Mouse (Mus musculus) MEL (cell line): ENCODE results near the gene Slc16a10. TPM values are rescaled to one million over a fixed set of nuclear protein-coding genes. Genes with fewer than 3 reads are reported as not detected.
A peak's percentile ranks its signal among the peaks of the same experiment; 100 is the strongest.

Experiments
- DNase-seq: peaks from one replicate; pipeline ENCODE4 v3.0.0; 2011; ENCODE audit warnings: low read depth, low spot score
- H3K27ac ChIP-seq: 2 replicates; pipeline ENCODE4 v1.5.1; 2012; ENCODE audit warnings: low read depth, mild to moderate bottlenecking, control low read depth, low read length, moderate library complexity; ENCODE audit not compliant: control insufficient read depth
- H3K27me3 ChIP-seq, 2 experiments: fragments of 150-350 bp in 1 of 2; sonication (generic) in 1 of 2; 2 replicates each; pipeline ENCODE4 v1.6.1; 2012; ENCODE audit warnings: low read length in 2 of 2, mild to moderate bottlenecking in 2 of 2, improper control_type of control experiment in 1 of 2, moderate library complexity in 1 of 2; ENCODE audit not compliant: insufficient read depth in 2 of 2, control insufficient read depth in 1 of 2
- H3K36me3 ChIP-seq, 2 experiments: 2 replicates each; pipeline ENCODE4 v1.6.1; 2012 to 2014; ENCODE audit warnings: low read length in 2 of 2, improper control_type of control experiment in 1 of 2, inconsistent platforms in 1 of 2, mild to moderate bottlenecking in 1 of 2; ENCODE audit not compliant: insufficient read depth in 2 of 2, control insufficient read depth in 1 of 2
- H3K4me1 ChIP-seq, 2 experiments: fragments of 150-350 bp in 1 of 2; sonication (generic) in 1 of 2; 2 replicates each; pipeline ENCODE4 v1.6.1; 2012; ENCODE audit warnings: low read length in 2 of 2, improper control_type of control experiment in 1 of 2, mild to moderate bottlenecking in 1 of 2; ENCODE audit not compliant: insufficient read depth in 2 of 2, control insufficient read depth in 1 of 2
- H3K4me3 ChIP-seq, 2 experiments: fragments of 150-350 bp in 1 of 2; sonication (generic) in 1 of 2; 2 replicates each; pipeline ENCODE4 v1.5.1; 2012; ENCODE audit warnings: low read depth in 2 of 2, low read length in 2 of 2, mild to moderate bottlenecking in 2 of 2, moderate library complexity in 2 of 2, control low read depth in 1 of 2, improper control_type of control experiment in 1 of 2; ENCODE audit not compliant: control insufficient read depth in 1 of 2, insufficient read depth in 1 of 2
- H3K79me2 ChIP-seq: 2 replicates; pipeline ENCODE4 v1.6.1; 2012; ENCODE audit warnings: mild to moderate bottlenecking, low read length, moderate library complexity; ENCODE audit not compliant: control insufficient read depth, poor library complexity, insufficient read depth
- H3K9ac ChIP-seq: 2 replicates; pipeline ENCODE4 v1.6.1; 2012; ENCODE audit warnings: low read depth, mild to moderate bottlenecking, control low read depth, low read length, moderate library complexity; ENCODE audit not compliant: control insufficient read depth, poor library complexity, severe bottlenecking
- H3K9me3 ChIP-seq: fragments of 150-350 bp; sonication (generic); replicated peaks from 2 replicates; pipeline ENCODE4 v1.6.1; 2012; ENCODE audit warnings: mild to moderate bottlenecking, low read length, improper control_type of control experiment, moderate library complexity; ENCODE audit not compliant: insufficient read depth
- CHD1 ChIP-seq: IDR thresholded peaks from 2 replicates; pipeline ENCODE4 v1.6.1; 2012; ENCODE audit warnings: low read depth, mild to moderate bottlenecking, inconsistent platforms, low read length, improper control_type of control experiment
- CHD2 ChIP-seq: IDR thresholded peaks from 2 replicates; pipeline ENCODE4 v1.6.1; 2011; ENCODE audit warnings: low read length, improper control_type of control experiment
- EP300 ChIP-seq, 2 experiments: IDR thresholded peaks; 2 replicates each; pipeline ENCODE4 v1.6.1; 2011; ENCODE audit warnings: improper control_type of control experiment in 2 of 2, low read length in 2 of 2, low read depth in 1 of 2, mild to moderate bottlenecking in 1 of 2
- ETS1 ChIP-seq: IDR thresholded peaks from 2 replicates; pipeline ENCODE4 v1.6.1; 2012; ENCODE audit warnings: low read depth, mild to moderate bottlenecking, inconsistent platforms, low read length, improper control_type of control experiment, moderate library complexity
- GATA1 ChIP-seq: IDR thresholded peaks from 2 replicates; pipeline ENCODE4 v1.6.1; 2011; ENCODE audit warnings: low read depth, low read length, improper control_type of control experiment
- HCFC1 ChIP-seq: IDR thresholded peaks from 2 replicates; pipeline ENCODE4 v1.6.1; 2012; ENCODE audit warnings: low read depth, mild to moderate bottlenecking, inconsistent platforms, low read length, improper control_type of control experiment, moderate library complexity
- KAT2A ChIP-seq: conservative IDR thresholded peaks from 2 replicates; pipeline ENCODE4 v1.6.1; 2012; ENCODE audit warnings: low read depth, low read length, improper control_type of control experiment, inconsistent platforms
- MAX ChIP-seq: IDR thresholded peaks from 2 replicates; pipeline ENCODE4 v1.6.1; 2011; ENCODE audit warnings: low read length, improper control_type of control experiment
- MEF2A ChIP-seq: IDR thresholded peaks from 2 replicates; pipeline ENCODE4 v1.6.1; 2014; ENCODE audit warnings: low read depth, mild to moderate bottlenecking, inconsistent platforms, low read length, improper control_type of control experiment; ENCODE audit not compliant: poor library complexity, insufficient replicate concordance, severe bottlenecking; ENCODE audit errors: extremely low read depth
- MXI1 ChIP-seq: IDR thresholded peaks from 2 replicates; pipeline ENCODE4 v1.6.1; 2011; ENCODE audit warnings: mild to moderate bottlenecking, low read depth, low read length, improper control_type of control experiment
- MYC ChIP-seq: IDR thresholded peaks from 2 replicates; pipeline ENCODE4 v1.6.1; 2011; ENCODE audit warnings: low read depth, mild to moderate bottlenecking, low read length, improper control_type of control experiment, moderate library complexity
- NRF1 ChIP-seq: IDR thresholded peaks from 2 replicates; pipeline ENCODE4 v1.6.1; 2014; ENCODE audit warnings: low read depth, mild to moderate bottlenecking, inconsistent platforms, low read length, improper control_type of control experiment, moderate library complexity; ENCODE audit not compliant: poor library complexity, insufficient read depth, severe bottlenecking
- POLR2A ChIP-seq, 2 experiments: IDR thresholded peaks; 2 replicates each; pipeline ENCODE4 v1.6.1; 2011 to 2012; ENCODE audit warnings: low read length in 2 of 2, mild to moderate bottlenecking in 2 of 2, control low read depth in 1 of 2, improper control_type of control experiment in 1 of 2, low read depth in 1 of 2, moderate library complexity in 1 of 2; ENCODE audit not compliant: control insufficient read depth in 1 of 2, insufficient read depth in 1 of 2, poor library complexity in 1 of 2
- POLR2AphosphoS2 ChIP-seq: IDR thresholded peaks from 2 replicates; pipeline ENCODE4 v1.6.1; 2011; ENCODE audit warnings: low read length, improper control_type of control experiment
- SIN3A ChIP-seq: IDR thresholded peaks from 2 replicates; pipeline ENCODE4 v1.6.1; 2012; ENCODE audit warnings: low read length, improper control_type of control experiment, inconsistent platforms
- TAL1 ChIP-seq: IDR thresholded peaks from 2 replicates; pipeline ENCODE4 v1.6.1; 2012; ENCODE audit warnings: mild to moderate bottlenecking, inconsistent platforms, low read length, moderate library complexity, mixed read lengths
- TBP ChIP-seq: IDR thresholded peaks from 2 replicates; pipeline ENCODE4 v1.8.0; 2011; ENCODE audit warnings: low read depth, low read length, improper control_type of control experiment
- TCF12 ChIP-seq: IDR thresholded peaks from 2 replicates; pipeline ENCODE4 v1.6.1; 2014; ENCODE audit warnings: low read depth, mild to moderate bottlenecking, inconsistent platforms, low read length, improper control_type of control experiment, moderate library complexity
- ZMIZ1 ChIP-seq: IDR thresholded peaks from 2 replicates; pipeline ENCODE4 v1.6.1; 2012; ENCODE audit warnings: low read depth, mild to moderate bottlenecking, inconsistent platforms, low read length, improper control_type of control experiment, moderate library complexity
- polyA plus RNA-seq, 2 experiments: library from polyadenylated mRNA; stranded (reverse) in 1 of 2; unstranded in 1 of 2; fragments of >175 nt in 1 of 2; fragments of >200 nt in 1 of 2; gene quantifications; 2 replicates each; pipeline versions ENCODE4 v1.2.1 to v1.2.4; 2012; ENCODE audit warnings: low replicate concordance in 2 of 2, low read depth in 1 of 2; ENCODE audit not compliant: insufficient read length in 2 of 2, insufficient read depth in 1 of 2, missing spikeins in 1 of 2
- total RNA-seq: library from RNA; depleted of rRNA; stranded (reverse); fragments of 300-350 nt; gene quantifications from 2 replicates; pipeline ENCODE4 v1.2.3, GENCODE M21; 2012

Gene Slc16a10
- total and polyA plus RNA-seq, 3 experiments: 13.2 to 17.9 TPM; not detected in 1

DNA sequence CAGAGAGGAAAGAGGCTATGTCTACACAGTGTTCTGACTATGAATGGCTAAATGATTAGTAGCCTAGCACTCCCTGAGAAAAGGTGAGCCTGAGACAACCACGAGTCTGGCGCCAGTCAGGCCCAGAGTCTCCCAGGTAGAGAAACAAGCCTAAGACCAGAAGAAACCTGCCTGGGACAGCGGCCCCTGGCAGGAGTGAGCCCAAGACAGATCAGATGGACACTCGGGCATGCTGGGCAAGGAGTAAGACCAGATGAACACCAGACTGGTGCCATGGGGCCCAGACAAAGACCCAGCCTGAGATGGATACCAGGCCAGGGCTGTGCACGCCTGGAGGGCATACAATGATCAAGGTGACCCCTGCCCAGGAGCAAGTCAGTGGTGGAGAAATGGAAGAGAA is 32.5 kb downstream of the Slc16a10 start:
- Histone ChIP-seq H3K27ac (no peak overlapping the region), H3K79me2 (peaks cover 4% of the 10 kb centered on the region; the same call in 1 of the 2 replicates), H3K27me3 (no peaks in the 10 kb centered on the region), H3K9ac (no peak overlapping the region), H3K4me1 (peaks cover 31 to 34% of the 10 kb centered on the region in 2 experiments), H3K36me3 (peaks cover 0 to 33% of the 10 kb centered on the region in 2 experiments; a peak in 2 of 4 replicates), H3K4me3 (no peak overlapping the region), H3K9me3 (no peaks in the 10 kb centered on the region)
- no peak for TF ChIP-seq ZMIZ1
- TF ChIP-seq KAT2A: no peak
- DNase-seq: no peak

DNA sequence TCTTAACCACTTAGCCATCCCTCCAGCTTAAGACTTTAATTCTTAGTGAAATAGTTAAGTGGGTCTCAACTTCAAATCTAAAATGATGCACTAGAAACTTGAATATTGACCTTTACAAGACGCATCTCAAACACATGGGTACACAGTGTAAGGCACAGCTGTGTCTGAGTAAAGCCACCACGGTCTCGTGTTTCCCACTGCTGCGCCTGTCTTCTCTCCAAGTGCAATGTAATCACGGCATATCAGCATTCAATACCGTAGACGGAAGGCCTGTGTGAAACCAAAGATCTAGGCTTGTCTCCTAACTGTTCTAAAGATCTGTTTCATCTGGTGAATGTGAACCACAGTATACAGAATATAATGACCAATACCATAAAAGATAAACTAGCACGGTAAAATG is 33.1 kb downstream of the Slc16a10 start:
- Histone ChIP-seq H3K79me2 (peaks cover 4% of the 10 kb centered on the region; the same call in 1 of the 2 replicates), H3K9me3 (no peaks in the 10 kb centered on the region), H3K4me1 (peaks cover 31 to 35% of the 10 kb centered on the region in 2 experiments), H3K9ac (no peak overlapping the region), H3K27me3 (no peaks in the 10 kb centered on the region), H3K4me3 (no peak overlapping the region), H3K36me3 (peaks cover 0 to 35% of the 10 kb centered on the region in 2 experiments; a peak in 2 of 4 replicates), H3K27ac (no peak overlapping the region)
- no peak for DNase-seq
- no peak for TF ChIP-seq ZMIZ1
- TF ChIP-seq MYC: no peak
- no peak for TF ChIP-seq NRF1
- TF ChIP-seq POLR2AphosphoS2: no peak
- TF ChIP-seq ETS1: no peak
- no peak for TF ChIP-seq CHD2
- no peak for TF ChIP-seq TAL1
- TF ChIP-seq GATA1: no peak
- TF ChIP-seq MEF2A: no peak
- TF ChIP-seq HCFC1: no peak
- TF ChIP-seq CHD1: no peak

DNA sequence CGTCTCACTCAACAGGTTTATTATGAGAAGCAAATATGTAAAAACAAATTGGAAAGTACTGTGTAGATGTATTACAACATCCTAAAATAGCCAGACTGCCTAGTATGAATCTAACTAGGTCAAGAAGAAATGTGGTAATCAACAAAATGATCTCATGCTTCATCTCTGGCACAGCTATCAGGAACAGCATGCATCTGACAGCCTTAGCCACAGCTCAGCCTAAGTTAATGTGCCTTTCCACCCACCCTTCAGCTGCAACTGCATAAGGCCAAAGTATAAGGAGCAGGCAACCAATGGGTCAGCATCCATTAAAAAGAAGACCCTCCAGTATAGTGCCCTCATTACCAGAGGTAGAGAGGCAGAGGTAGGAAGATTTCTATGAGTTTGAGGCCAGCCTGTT is 34.1 kb downstream of the Slc16a10 start:
- no peak for TF ChIP-seq HCFC1
- peak; percentile 33 to 48; a peak in 2 of 4 replicates for TF ChIP-seq EP300 (IDR thresholded peaks at IDR 0.05; ENCODE audit: low read depth in 1 of 2, low read length in 2 of 2)
- TF ChIP-seq SIN3A: peak; percentile 48; the same call in 1 of the 2 replicates
- peak; percentile 76; the same call in 1 of the 2 replicates for TF ChIP-seq MXI1
- no peak for TF ChIP-seq POLR2A (IDR thresholded peaks at IDR 0.05; ENCODE audit: control insufficient read depth in 1 of 2, insufficient read depth in 1 of 2, low read depth in 1 of 2, low read length in 2 of 2, poor library complexity in 1 of 2)
- TF ChIP-seq TCF12: peak; percentile 37; the same call in 1 of the 2 replicates
- TF ChIP-seq MAX: 0 out of 2 replicates have a peak, but pooled peaks have one; percentile 17
- no peak for TF ChIP-seq TBP
- no peak for TF ChIP-seq TAL1
- TF ChIP-seq POLR2AphosphoS2: no peak
- peak; percentile 71 for TF ChIP-seq ETS1
- Histone ChIP-seq H3K79me2 (peaks cover 9% of the 10 kb centered on the region; the same call in 1 of the 2 replicates), H3K36me3 (peaks cover 0 to 41% of the 10 kb centered on the region in 2 experiments; a peak in 2 of 4 replicates), H3K27ac (no peak overlapping the region), H3K4me1 (peaks cover 31 to 38% of the 10 kb centered on the region in 2 experiments), H3K9me3 (no peaks in the 10 kb centered on the region), H3K4me3 (no peak overlapping the region), H3K9ac (no peak overlapping the region), H3K27me3 (no peaks in the 10 kb centered on the region)
- DNase-seq: no peak
